Mouse (Mus musculus) olfactory bulb, adult 2 months (tissue): ENCODE data around the gene Myo9b. TPM values are rescaled to one million over a fixed set of nuclear protein-coding genes. Genes with fewer than 3 reads are reported as not detected.
"Not testable (repeated sequence)": the region's sequence is repeated elsewhere in the genome, so short reads cannot be mapped to it uniquely, and the experiment has no call there.

Experiments
- H3K27ac ChIP-seq: fragments of 200-500 bp; 2 replicates; pipeline ENCODE4 v1.5.1; 2012; ENCODE audit warnings: low read depth, low read length; ENCODE audit not compliant: insufficient read depth
- H3K4me1 ChIP-seq: fragments of 200-500 bp; 2 replicates; pipeline ENCODE4 v1.6.1; 2012; ENCODE audit warnings: low read length; ENCODE audit not compliant: control insufficient read depth, insufficient read depth
- H3K4me3 ChIP-seq: fragments of 200-500 bp; 2 replicates; pipeline ENCODE4 v1.5.1; 2012; ENCODE audit warnings: mild to moderate bottlenecking, low read depth, low read length, moderate library complexity; ENCODE audit not compliant: insufficient read depth
- CTCF ChIP-seq: fragments of 200-500 bp; IDR thresholded peaks from 2 replicates; pipeline ENCODE4 v1.5.1; 2012; ENCODE audit warnings: low read depth, mild to moderate bottlenecking, low read length, moderate library complexity; ENCODE audit not compliant: insufficient read depth
- POLR2A ChIP-seq: fragments of 200-500 bp; IDR thresholded peaks from 2 replicates; pipeline ENCODE4 v1.6.1; 2012; ENCODE audit warnings: mild to moderate bottlenecking, low read depth, low read length, moderate library complexity; ENCODE audit not compliant: insufficient read depth
- WGBS: fragments of 180-500 bp; shearing (Covaris S2); methylation state at CpG from one replicate; pipeline ENCODE4 v1.1.7; 2018; 5-methylcytosine and 5-hydroxymethylcytosine counted together
- polyA plus RNA-seq: library from polyadenylated mRNA; stranded (reverse); fragments of >200 nt; gene quantifications from 2 replicates; pipeline ENCODE4 v1.2.4, GENCODE M21; 2012; ENCODE audit warnings: low replicate concordance; ENCODE audit not compliant: missing spikeins, insufficient read depth, insufficient read length

Myo9b gene
- polyA plus RNA-seq, 1 experiment: 390 TPM

GRCm38 (mm10) chr8:71324848-71325247 is 52.3 kb downstream of the Myo9b start:
- TF ChIP-seq POLR2A: no peak
- no peak for TF ChIP-seq CTCF
- 100% methylated on average over 1 of the region's 1 CpGs for WGBS
- Histone ChIP-seq H3K27ac (no peak overlapping the region), H3K4me3 (no peak overlapping the region), H3K4me1 (no peaks in the 10 kb centered on the region)

- H3K27ac ChIP-seq, H3K4me1 ChIP-seq, H3K4me3 ChIP-seq: not testable (repeated sequence)
- 93% methylated on average over 6 of the region's 6 CpGs for WGBS
Measured at GRCm38 (mm10) chr8:71337834-71338233, 65.3 kb downstream of the Myo9b start.

GRCm38 (mm10) chr8:71340625-71341024 is 68.1 kb downstream of the Myo9b start:
- Histone ChIP-seq H3K4me1 (no peaks in the 10 kb centered on the region), H3K27ac (no peak overlapping the region), H3K4me3 (no peak overlapping the region)
- no peak for TF ChIP-seq POLR2A
- 84% methylated on average over 5 of the region's 5 CpGs for WGBS

GRCm38 (mm10) chr8:71346581-71346980 is 74.1 kb downstream of the Myo9b start:
- H3K4me1 ChIP-seq: peaks cover 6% of the 10 kb centered on the region
- WGBS: 83% methylated on average over 1 of the region's 1 CpGs
- H3K27ac ChIP-seq: no peak overlapping the region
- no peak overlapping the region for H3K4me3 ChIP-seq
- TF ChIP-seq POLR2A (no peak), CTCF (no peak)

- Histone ChIP-seq H3K27ac (0 out of 2 replicates have a peak overlapping the region, but pooled peaks have one; percentile 24), H3K4me3 (no peak overlapping the region), H3K4me1 (peaks cover 11% of the 10 kb centered on the region)
- WGBS: 64% methylated on average over 3 of the region's 3 CpGs
- TF ChIP-seq CTCF (no peak), POLR2A (no peak)
Measured at GRCm38 (mm10) chr8:71351117-71351516, 78.6 kb downstream of the Myo9b start.

GRCm38 (mm10) chr8:71351520-71351919 is 79.0 kb downstream of the Myo9b start:
- 78% methylated on average over 1 of the region's 1 CpGs for WGBS
- TF ChIP-seq CTCF (no peak), POLR2A (no peak)
- Histone ChIP-seq H3K4me1 (peaks cover 11% of the 10 kb centered on the region), H3K27ac (no peak overlapping the region), H3K4me3 (no peak overlapping the region)

GRCm38 (mm10) chr8:71358026-71358425 is 85.5 kb downstream of the Myo9b start:
- WGBS: 93% methylated on average over 3 of the region's 3 CpGs

GRCm38 (mm10) chr8:71366771-71367528 is 94.4 kb downstream of the Myo9b start, which contains the start of gene Use1:
Gene Use1, plus strand, starts transcription at chr8:71366848.
- under 1% methylated on average over 56 of the region's 56 CpGs for WGBS
- H3K4me1 ChIP-seq: peaks cover 15% of the 10 kb centered on the region
- peak within 1 kb of the TSS; percentile 97 for H3K27ac ChIP-seq
- H3K4me3 ChIP-seq: peak within 1 kb of the TSS; percentile 70
- TF ChIP-seq POLR2A: peak; percentile 81; the same call in 1 of the 2 replicates
- TF ChIP-seq CTCF: no peak

More at GRCm38 (mm10) chr8:71358026-71358425, 85.5 kb downstream of the Myo9b start:
- TF ChIP-seq POLR2A (no peak), CTCF (no peak)
- H3K4me3 ChIP-seq: no peak overlapping the region
- H3K4me1 ChIP-seq: no peaks in the 10 kb centered on the region
- H3K27ac ChIP-seq: no peak overlapping the region

- H3K4me1 ChIP-seq: peaks cover 15% of the 10 kb centered on the region
- 31% methylated on average over 17 of the region's 17 CpGs for WGBS
- peak overlapping the region; percentile 70 for H3K4me3 ChIP-seq
- peak overlapping the region; percentile 97; the same call in 1 of the 2 replicates for H3K27ac ChIP-seq
- TF ChIP-seq CTCF (no peak), POLR2A (no peak)
Measured at GRCm38 (mm10) chr8:71367529-71368176, 95.1 kb downstream of the Myo9b start.

GRCm38 (mm10) chr8:71368366-71368765 is 95.9 kb downstream of the Myo9b start:
- Histone ChIP-seq H3K4me3 (no peak overlapping the region), H3K4me1 (peaks cover 15% of the 10 kb centered on the region), H3K27ac (no peak overlapping the region)
- no peak for TF ChIP-seq POLR2A
- no peak for TF ChIP-seq CTCF
